In genomic region chr12:56058463-56058862, GRCm38 (mm10) we compare ENCODE assay signal across 8 mouse cellular contexts.
DNase-seq lines count a peak whose midpoint lies in the region.

No protein-coding gene starts in this region.

- DNase-seq in B cell, adult 2 months, result peak; percentile 50 to 51
- DNase-seq in adrenal gland, adult 8-10 months, result peak; percentile 39
- peak; percentile 86 for DNase-seq in embryo, embryonic 10.5 days (ENCODE audit: low spot score)
- DNase-seq in gastrocnemius, postnatal 4 days (ENCODE audit: low spot score in 2 of 2), result peak; percentile 65 to 78
- peak; percentile 59 to 90 for DNase-seq in kidney, postnatal 36 days
- peak; percentile 63 to 71 for DNase-seq in lung, adult 18-20 months
- DNase-seq in ovary, adult 18-20 months (ENCODE audit: low spot score), result peak; percentile 16
- DNase-seq in thymus, postnatal 14 days, result peak; percentile 49

Comparison
In these comparisons a context has a peak if more than half of its experiments do, and no peak if none do; other contexts are left out.
1. Peak in every context shown above with its lines: DNase-seq.
2. DNase-seq: peak in every context shown above with its lines; median percentile 86 in embryo, embryonic 10.5 days; 74 in kidney, postnatal 36 days; 72 in gastrocnemius, postnatal 4 days; 67 in lung, adult 18-20 months; 50 in B cell, adult 2 months; 49 in thymus, postnatal 14 days; 39 in adrenal gland, adult 8-10 months; 16 in ovary, adult 18-20 months.